Mouse (Mus musculus) olfactory bulb, adult 2 months (tissue): ENCODE data around the gene Gfpt1.

Source experiments
- CTCF ChIP-seq: fragments of 200-500 bp; IDR thresholded peaks from 2 replicates; pipeline ENCODE4 v1.5.1; 2012; ENCODE audit warnings: low read depth, mild to moderate bottlenecking, low read length, moderate library complexity; ENCODE audit not compliant: insufficient read depth
- POLR2A ChIP-seq: fragments of 200-500 bp; IDR thresholded peaks from 2 replicates; pipeline ENCODE4 v1.6.1; 2012; ENCODE audit warnings: mild to moderate bottlenecking, low read depth, low read length, moderate library complexity; ENCODE audit not compliant: insufficient read depth

DNA sequence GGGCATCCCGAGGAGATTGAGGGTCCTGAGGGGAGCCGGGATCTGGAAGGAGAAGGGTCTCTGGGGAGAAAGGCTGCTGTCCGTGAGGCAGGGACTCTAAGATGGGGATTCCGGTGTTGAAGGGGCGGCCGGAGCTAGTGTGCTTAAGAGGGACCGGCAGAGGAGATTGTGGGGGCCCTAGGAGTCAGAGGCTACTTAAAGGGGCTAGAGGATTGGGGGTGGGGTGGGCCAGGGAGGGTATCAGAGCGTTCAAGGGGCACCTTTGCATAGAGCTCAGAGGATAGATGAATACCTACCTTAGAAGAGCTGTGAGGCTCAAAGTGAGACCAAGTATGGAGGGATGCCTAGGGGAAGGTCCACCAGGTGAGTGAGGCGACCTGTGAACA lies 478 bp downstream of the Gfpt1 start:
- TF ChIP-seq POLR2A: no peak
- TF ChIP-seq CTCF: no peak
